Mouse (Mus musculus): ENCODE measurements at regions not wholly inside any gene's neighbourhood (a gene's known extent, or its start where the extent isn't known, plus 50 kb on each side); places are given as distances from the start of the nearest gene placed in this dataset.

DNA sequence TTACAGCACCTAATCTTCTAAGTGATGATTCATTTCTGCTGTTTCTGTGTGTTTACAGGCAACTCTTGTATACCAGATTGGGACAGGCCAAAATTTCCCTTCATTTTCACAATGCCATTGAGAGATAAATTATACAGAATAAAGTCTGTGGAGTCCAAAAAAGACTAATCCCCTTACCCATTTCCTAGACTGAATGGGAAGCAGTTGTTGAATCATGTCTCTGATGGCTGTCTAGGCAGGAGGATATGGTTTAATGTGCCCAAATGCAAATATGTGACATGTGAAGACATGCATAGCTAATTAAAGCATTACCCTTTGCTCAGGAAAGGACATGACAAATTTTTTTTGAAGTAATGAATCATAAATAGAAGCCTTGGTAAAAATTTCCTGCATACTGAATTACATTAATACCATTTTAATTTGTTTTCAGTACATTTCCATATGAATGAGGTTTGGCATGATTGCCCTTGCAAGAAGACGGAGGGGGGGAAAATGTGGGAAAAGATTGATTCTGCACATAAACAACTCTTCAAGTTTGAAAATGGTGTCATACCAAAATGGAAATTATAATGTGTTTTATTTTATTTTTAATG, 518.1 kb upstream of the Flrt2 start:
- no peaks in the 10 kb centered on the region for H3K9me3 ChIP-seq (ENCODE audit: control insufficient read depth, low read length)
- H3K36me3 ChIP-seq (ENCODE audit: control insufficient read depth, insufficient read depth, low read length), result no peaks in the 10 kb centered on the region
- 67% methylated on average over 1 of the region's 1 CpGs for WGBS
- no peak overlapping the region for H3K4me3 ChIP-seq (ENCODE audit: low read depth, low read length)
- ATAC-seq (replicated peaks; ENCODE audit: low FRiP score), result no peak
- no peak for DNase-seq (ENCODE audit: low spot score)
- no peak overlapping the region for H3K4me2 ChIP-seq (ENCODE audit: low read depth, low read length, severe bottlenecking)
- H3K4me1 ChIP-seq (replicated peaks; ENCODE audit: control insufficient read depth, insufficient read depth, low read length), result no peaks in the 10 kb centered on the region
- H3K27ac ChIP-seq (ENCODE audit: low read depth, low read length), result no peak overlapping the region
- no peak overlapping the region for H3K9ac ChIP-seq (ENCODE audit: low read length)
- H3K27me3 ChIP-seq (ENCODE audit: control insufficient read depth, insufficient read depth, low read length), result no peaks in the 10 kb centered on the region

DNA sequence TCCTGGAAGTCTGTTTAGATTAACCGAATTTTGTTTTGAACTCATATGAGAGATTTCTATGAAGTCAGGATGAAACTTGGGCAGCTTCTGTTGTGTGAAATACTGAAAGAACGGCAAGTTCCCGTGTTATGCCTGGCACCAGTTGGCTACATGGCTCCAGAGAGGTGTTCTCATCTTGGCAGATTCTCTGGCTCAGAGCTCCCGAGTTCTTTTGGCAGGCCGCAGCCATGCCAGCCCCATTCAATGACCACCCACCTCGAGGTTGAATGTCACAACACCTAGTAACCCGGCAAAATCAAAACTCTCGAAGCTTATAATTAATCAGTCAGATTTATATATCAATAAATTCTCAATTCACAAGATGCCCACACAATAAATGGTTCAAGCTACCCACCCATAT, 489.5 kb upstream of the Flrt2 start:
- no peaks in the 10 kb centered on the region for H3K27me3 ChIP-seq (ENCODE audit: control insufficient read depth, insufficient read depth, low read length)
- H3K4me1 ChIP-seq (replicated peaks; ENCODE audit: control insufficient read depth, insufficient read depth, low read length), result no peaks in the 10 kb centered on the region
- H3K36me3 ChIP-seq (ENCODE audit: control insufficient read depth, insufficient read depth, low read length), result no peaks in the 10 kb centered on the region
- H3K9me3 ChIP-seq (ENCODE audit: control insufficient read depth, low read length), result no peaks in the 10 kb centered on the region
- no peak overlapping the region for H3K9ac ChIP-seq (ENCODE audit: low read length)
- H3K27ac ChIP-seq (ENCODE audit: low read depth, low read length), result no peak overlapping the region
- no peak overlapping the region for H3K4me2 ChIP-seq (ENCODE audit: low read depth, low read length, severe bottlenecking)
- no peak for ATAC-seq (replicated peaks; ENCODE audit: low FRiP score)
- 93% methylated on average over 8 of the region's 8 CpGs for WGBS
- H3K4me3 ChIP-seq (ENCODE audit: low read depth, low read length), result no peak overlapping the region
- DNase-seq (ENCODE audit: low spot score), result no peak

DNA sequence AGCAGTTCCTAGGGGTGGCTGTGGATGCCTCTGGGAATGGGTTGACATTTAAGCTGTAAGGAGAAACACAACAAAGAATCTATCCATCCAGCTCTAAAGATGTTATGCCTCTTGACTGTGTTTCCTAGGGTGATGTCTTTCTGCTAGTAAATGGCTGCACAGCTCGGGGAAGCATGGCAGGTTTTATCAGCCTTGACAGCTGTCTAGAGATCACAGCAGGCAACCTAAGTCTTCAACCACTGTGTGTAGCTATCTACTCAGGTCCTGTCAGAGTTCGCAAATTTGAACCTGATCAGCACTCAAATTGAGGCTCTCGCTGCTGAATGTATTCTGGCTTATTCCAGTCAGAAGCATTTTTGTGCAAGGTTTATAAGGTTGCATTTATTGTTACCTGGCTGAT, 486.9 kb upstream of the Flrt2 start:
- H3K27me3 ChIP-seq (ENCODE audit: control insufficient read depth, insufficient read depth, low read length), result no peaks in the 10 kb centered on the region
- H3K4me3 ChIP-seq (ENCODE audit: low read depth, low read length), result no peak overlapping the region
- no peaks in the 10 kb centered on the region for H3K9me3 ChIP-seq (ENCODE audit: control insufficient read depth, low read length)
- no peak overlapping the region for H3K4me2 ChIP-seq (ENCODE audit: low read depth, low read length, severe bottlenecking)
- no peak for DNase-seq (ENCODE audit: low spot score)
- WGBS, result 78% methylated on average over 3 of the region's 3 CpGs
- ATAC-seq (replicated peaks; ENCODE audit: low FRiP score), result no peak
- no peaks in the 10 kb centered on the region for H3K36me3 ChIP-seq (ENCODE audit: control insufficient read depth, insufficient read depth, low read length)
- no peaks in the 10 kb centered on the region for H3K4me1 ChIP-seq (replicated peaks; ENCODE audit: control insufficient read depth, insufficient read depth, low read length)
- H3K27ac ChIP-seq (ENCODE audit: low read depth, low read length), result no peak overlapping the region
- H3K9ac ChIP-seq (ENCODE audit: low read length), result no peak overlapping the region

DNA sequence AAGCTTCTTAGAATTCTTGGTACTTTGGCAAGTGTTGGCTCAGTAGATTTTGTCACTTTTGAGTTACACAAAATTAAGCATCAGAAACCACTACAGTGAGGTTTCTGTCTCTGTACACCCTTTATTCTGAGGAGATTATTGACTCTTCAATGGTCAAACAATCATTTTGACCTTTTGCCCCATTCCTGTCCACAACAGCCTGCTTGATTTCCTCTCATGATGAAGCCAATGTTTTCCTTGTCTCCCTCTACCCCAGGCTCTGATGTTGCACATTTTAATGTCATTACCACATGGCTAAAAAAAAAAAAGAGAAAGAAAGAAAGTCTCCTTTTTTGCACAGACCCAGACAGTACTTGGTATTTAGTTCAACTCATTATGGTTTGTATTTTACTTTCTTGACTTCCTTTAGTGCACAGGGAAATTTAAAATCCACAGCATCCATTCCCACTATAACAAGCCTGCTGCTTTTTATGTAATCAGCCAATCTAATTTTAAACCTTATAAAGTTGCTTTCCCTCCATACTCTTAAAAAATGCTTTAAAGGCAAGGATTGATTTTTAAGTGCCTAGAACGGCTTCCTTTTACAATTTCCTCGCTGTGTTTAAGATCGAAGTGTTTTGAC, 452.8 kb upstream of the Flrt2 start:
- 73% methylated on average over 3 of the region's 3 CpGs for WGBS
- no peaks in the 10 kb centered on the region for H3K27me3 ChIP-seq (ENCODE audit: control insufficient read depth, insufficient read depth, low read length)
- no peak overlapping the region for H3K27ac ChIP-seq (ENCODE audit: low read depth, low read length)
- no peaks in the 10 kb centered on the region for H3K9me3 ChIP-seq (ENCODE audit: control insufficient read depth, low read length)
- H3K4me1 ChIP-seq (replicated peaks; ENCODE audit: control insufficient read depth, insufficient read depth, low read length), result no peaks in the 10 kb centered on the region
- no peak for ATAC-seq (replicated peaks; ENCODE audit: low FRiP score)
- DNase-seq (ENCODE audit: low spot score), result no peak
- H3K36me3 ChIP-seq (ENCODE audit: control insufficient read depth, insufficient read depth, low read length), result no peaks in the 10 kb centered on the region
- H3K9ac ChIP-seq (ENCODE audit: low read length), result no peak overlapping the region
- H3K4me3 ChIP-seq (ENCODE audit: low read depth, low read length), result no peak overlapping the region
- H3K4me2 ChIP-seq (ENCODE audit: low read depth, low read length, severe bottlenecking), result no peak overlapping the region

DNA sequence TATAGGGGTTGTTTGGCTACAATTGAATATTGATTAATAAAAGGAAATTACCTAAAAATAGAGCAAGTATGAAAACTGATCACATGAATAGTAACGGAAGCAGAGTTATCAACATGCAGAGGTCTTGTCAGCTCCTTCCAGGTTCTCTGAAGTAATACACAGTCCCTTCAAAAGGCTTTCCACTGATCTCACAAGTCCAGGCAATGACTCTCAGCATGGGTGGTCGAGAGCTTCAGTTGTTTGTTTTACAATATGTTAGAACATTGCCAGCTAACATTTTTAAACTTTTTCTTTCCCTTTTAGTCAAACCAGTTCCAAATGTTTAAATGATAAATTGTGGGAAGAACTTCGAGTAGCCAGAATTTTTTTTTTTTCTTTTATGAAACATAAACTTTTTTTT, 424.8 kb upstream of the Flrt2 start:
- Histone ChIP-seq H3K27me3 (ENCODE audit: control insufficient read depth, insufficient read depth, low read length) (no peaks in the 10 kb centered on the region), H3K4me2 (ENCODE audit: low read depth, low read length, severe bottlenecking) (no peak overlapping the region), H3K9ac (ENCODE audit: low read length) (no peak overlapping the region), H3K9me3 (ENCODE audit: control insufficient read depth, low read length) (no peaks in the 10 kb centered on the region), H3K4me1 (replicated peaks; ENCODE audit: control insufficient read depth, insufficient read depth, low read length) (no peaks in the 10 kb centered on the region), H3K36me3 (ENCODE audit: control insufficient read depth, insufficient read depth, low read length) (no peaks in the 10 kb centered on the region), H3K27ac (ENCODE audit: low read depth, low read length) (no peak overlapping the region), H3K4me3 (ENCODE audit: low read depth, low read length) (no peak overlapping the region)
- 78% methylated on average over 3 of the region's 3 CpGs for WGBS
- DNase-seq (ENCODE audit: low spot score) (no peak), ATAC-seq (replicated peaks; ENCODE audit: low FRiP score) (no peak)

DNA sequence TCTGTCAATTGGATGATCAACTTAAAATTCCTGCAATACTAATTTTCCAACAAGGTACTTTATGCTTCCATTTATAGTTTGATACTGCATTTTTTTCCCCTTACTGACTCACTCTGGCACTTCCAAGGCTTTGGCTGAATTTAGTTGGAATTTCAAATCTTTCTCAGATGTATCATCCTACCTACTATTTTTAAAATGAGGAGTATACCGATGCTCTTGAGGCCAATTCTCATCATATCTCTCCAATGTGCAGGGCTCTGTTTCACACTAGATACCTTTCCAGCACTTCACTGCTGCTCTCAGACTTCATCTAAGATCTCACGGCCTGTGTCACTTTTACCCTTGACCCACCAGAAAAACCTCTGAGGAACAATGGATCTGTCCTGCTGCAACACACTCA, 386.6 kb upstream of the Flrt2 start:
- no peaks in the 10 kb centered on the region for H3K27me3 ChIP-seq (ENCODE audit: control insufficient read depth, insufficient read depth, low read length)
- WGBS, result 85% methylated on average over 2 of the region's 2 CpGs
- H3K4me2 ChIP-seq (ENCODE audit: low read depth, low read length, severe bottlenecking), result no peak overlapping the region
- DNase-seq (ENCODE audit: low spot score), result no peak
- H3K9me3 ChIP-seq (ENCODE audit: control insufficient read depth, low read length), result no peaks in the 10 kb centered on the region
- no peaks in the 10 kb centered on the region for H3K36me3 ChIP-seq (ENCODE audit: control insufficient read depth, insufficient read depth, low read length)
- H3K4me3 ChIP-seq (ENCODE audit: low read depth, low read length), result no peak overlapping the region
- no peak for ATAC-seq (replicated peaks; ENCODE audit: low FRiP score)
- no peak overlapping the region for H3K9ac ChIP-seq (ENCODE audit: low read length)
- no peak overlapping the region for H3K27ac ChIP-seq (ENCODE audit: low read depth, low read length)
- no peaks in the 10 kb centered on the region for H3K4me1 ChIP-seq (replicated peaks; ENCODE audit: control insufficient read depth, insufficient read depth, low read length)

DNA sequence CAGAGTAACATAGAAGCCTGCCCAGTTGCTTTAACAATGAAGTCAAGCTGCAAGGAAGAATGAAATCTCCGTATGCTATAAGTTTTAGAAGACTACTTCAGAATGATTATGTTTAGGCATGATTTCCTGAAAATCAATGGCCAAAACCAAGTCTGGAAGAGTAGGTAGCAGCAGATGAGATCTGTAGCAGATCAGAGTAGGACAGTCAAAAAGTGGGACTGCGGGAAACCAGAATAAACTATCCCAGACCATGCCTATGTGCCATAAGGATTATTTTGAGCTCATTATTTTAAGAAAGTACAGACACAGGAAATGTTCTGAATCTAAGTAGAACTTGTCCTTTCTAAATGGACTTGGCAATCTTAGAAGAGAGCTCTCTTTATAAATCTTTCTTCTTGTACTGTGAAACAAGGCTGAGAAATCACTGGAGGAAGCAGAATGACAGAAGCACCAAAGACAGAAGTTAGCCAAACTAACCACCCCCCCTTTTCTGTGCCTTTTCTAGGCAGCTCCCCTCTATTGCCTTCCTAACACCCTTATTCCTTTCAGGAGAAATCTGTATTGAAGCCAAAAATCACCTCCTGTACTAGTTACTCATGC, 376.8 kb upstream of the Flrt2 start:
- Histone ChIP-seq H3K27me3 (ENCODE audit: control insufficient read depth, insufficient read depth, low read length) (no peaks in the 10 kb centered on the region), H3K9ac (ENCODE audit: low read length) (no peak overlapping the region), H3K9me3 (ENCODE audit: control insufficient read depth, low read length) (no peaks in the 10 kb centered on the region), H3K4me2 (ENCODE audit: low read depth, low read length, severe bottlenecking) (no peak overlapping the region), H3K4me3 (ENCODE audit: low read depth, low read length) (no peak overlapping the region), H3K27ac (ENCODE audit: low read depth, low read length) (no peak overlapping the region), H3K36me3 (ENCODE audit: control insufficient read depth, insufficient read depth, low read length) (no peaks in the 10 kb centered on the region), H3K4me1 (replicated peaks; ENCODE audit: control insufficient read depth, insufficient read depth, low read length) (no peaks in the 10 kb centered on the region)
- no peak for DNase-seq (ENCODE audit: low spot score)
- no peak for ATAC-seq (replicated peaks; ENCODE audit: low FRiP score)
- WGBS, result 95% methylated on average over 2 of the region's 2 CpGs

DNA sequence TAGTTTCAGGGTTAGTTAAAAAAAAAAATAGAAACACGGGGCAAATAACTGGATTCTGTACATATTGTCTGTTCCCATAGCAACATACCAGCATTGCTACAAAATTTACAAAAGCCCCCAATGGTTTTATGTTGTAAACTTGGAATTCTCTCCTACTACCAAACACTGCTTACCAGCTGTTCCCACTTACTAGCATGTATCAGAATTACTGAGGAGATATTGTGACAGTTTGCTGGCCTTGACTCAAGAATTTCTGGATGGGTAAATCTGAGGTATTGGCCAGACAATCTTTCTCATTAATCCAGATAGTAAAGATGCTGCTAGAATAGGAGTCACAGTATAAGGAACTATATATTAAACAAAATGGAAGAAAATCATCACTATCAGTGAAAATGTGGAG, 375.2 kb upstream of the Flrt2 start:
- no peak for DNase-seq (ENCODE audit: low spot score)
- ATAC-seq (replicated peaks; ENCODE audit: low FRiP score), result no peak
- Histone ChIP-seq H3K27me3 (ENCODE audit: control insufficient read depth, insufficient read depth, low read length) (no peaks in the 10 kb centered on the region), H3K4me1 (replicated peaks; ENCODE audit: control insufficient read depth, insufficient read depth, low read length) (no peaks in the 10 kb centered on the region), H3K9me3 (ENCODE audit: control insufficient read depth, low read length) (no peaks in the 10 kb centered on the region), H3K9ac (ENCODE audit: low read length) (no peak overlapping the region), H3K4me2 (ENCODE audit: low read depth, low read length, severe bottlenecking) (no peak overlapping the region), H3K36me3 (ENCODE audit: control insufficient read depth, insufficient read depth, low read length) (no peaks in the 10 kb centered on the region), H3K27ac (ENCODE audit: low read depth, low read length) (no peak overlapping the region), H3K4me3 (ENCODE audit: low read depth, low read length) (no peak overlapping the region)
- whole genome bisulfite sequencing, result 68% methylated on average over 1 of the region's 1 CpGs

DNA sequence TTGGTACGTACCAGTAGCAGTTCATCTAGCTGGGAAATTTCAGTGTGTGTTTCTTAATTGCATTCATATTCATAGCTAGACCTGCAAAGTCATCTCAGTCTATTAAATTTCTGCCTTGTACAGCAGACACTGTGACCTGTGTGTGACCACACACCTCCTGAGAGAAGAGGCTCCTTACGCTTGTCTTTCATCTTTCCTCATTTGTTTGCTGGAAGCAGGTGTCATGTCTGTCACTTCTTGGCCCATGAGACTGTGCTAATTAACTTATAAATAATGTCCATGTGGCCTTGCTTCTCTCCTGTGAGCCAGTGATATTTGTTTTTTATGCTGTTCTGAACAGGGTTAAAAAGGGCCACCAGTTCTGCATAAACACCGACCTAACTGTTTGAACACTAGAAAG, 370.3 kb upstream of the Flrt2 start:
- ATAC-seq (replicated peaks; ENCODE audit: low FRiP score), result peak; percentile 30; the same call in 1 of the 2 replicates
- H3K9ac ChIP-seq (ENCODE audit: low read length), result no peak overlapping the region
- H3K9me3 ChIP-seq (ENCODE audit: control insufficient read depth, low read length), result no peaks in the 10 kb centered on the region
- DNase-seq (ENCODE audit: low spot score), result no peak
- WGBS, result 77% methylated on average over 3 of the region's 3 CpGs
- no peak overlapping the region for H3K4me3 ChIP-seq (ENCODE audit: low read depth, low read length)
- no peak overlapping the region for H3K27ac ChIP-seq (ENCODE audit: low read depth, low read length)
- no peaks in the 10 kb centered on the region for H3K4me1 ChIP-seq (replicated peaks; ENCODE audit: control insufficient read depth, insufficient read depth, low read length)
- no peak overlapping the region for H3K4me2 ChIP-seq (ENCODE audit: low read depth, low read length, severe bottlenecking)
- no peaks in the 10 kb centered on the region for H3K27me3 ChIP-seq (ENCODE audit: control insufficient read depth, insufficient read depth, low read length)
- no peaks in the 10 kb centered on the region for H3K36me3 ChIP-seq (ENCODE audit: control insufficient read depth, insufficient read depth, low read length)
